ENCODE assay signal across 31 mouse cellular contexts in the genomic region with DNA sequence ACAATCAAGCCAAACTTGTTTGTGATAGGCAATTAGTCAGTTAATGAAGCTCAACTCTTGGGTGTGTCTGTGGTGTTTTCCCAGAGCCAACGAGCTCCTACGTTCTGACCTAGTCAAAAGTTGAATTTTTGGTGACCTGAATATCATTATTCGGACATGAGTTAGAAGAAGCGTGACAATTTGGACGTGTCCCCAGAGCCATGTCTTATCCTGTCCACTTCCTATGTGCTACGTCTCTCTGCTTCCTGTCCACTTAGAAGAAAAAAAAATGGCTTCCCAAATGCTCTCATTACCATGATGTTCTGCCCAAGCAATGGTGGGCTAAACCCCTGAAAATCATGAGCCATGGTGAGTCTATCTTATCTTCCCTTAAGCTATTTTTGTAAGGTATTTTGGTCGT.
"Had no signal": no experiment of that assay in that cellular context is flagged by ENCODE, and none has a peak within 500 bp of the region (broad histone marks: within the 10 kb centered on the region; RNA-seq: fewer than 3 reads in every experiment).

No protein-coding gene starts in this region.

- H3K4me3 ChIP-seq: heart, embryonic 12.5 days; heart, embryonic 13.5 days; heart, embryonic 15.5 days; hindbrain, embryonic 10.5 days; hindbrain, embryonic 12.5 days; hindbrain, embryonic 13.5 days; hindbrain, embryonic 15.5 days; intestine, embryonic 15.5 days; kidney, embryonic 15.5 days; layer of hippocampus, adult 2 months; left cerebral cortex, adult 2 months had no signal

- H3K4me1 ChIP-seq: hindbrain, embryonic 10.5 days; hindbrain, embryonic 12.5 days; hindbrain, embryonic 15.5 days had no signal

- H3K9ac ChIP-seq: heart, embryonic 12.5 days; heart, embryonic 13.5 days; heart, embryonic 15.5 days; hindbrain, embryonic 12.5 days; hindbrain, embryonic 13.5 days; hindbrain, embryonic 14.5 days; hindbrain, embryonic 15.5 days; intestine, embryonic 15.5 days; kidney, embryonic 15.5 days had no signal

- H3K4me2 ChIP-seq: heart, embryonic 11.5 days; heart, embryonic 12.5 days; heart, embryonic 13.5 days; heart, embryonic 15.5 days; hindbrain, embryonic 12.5 days; hindbrain, embryonic 13.5 days; hindbrain, embryonic 14.5 days; hindbrain, embryonic 15.5 days; intestine, embryonic 15.5 days; kidney, embryonic 15.5 days had no signal

- H3K27ac ChIP-seq: heart, embryonic 15.5 days; hindbrain, embryonic 10.5 days; hindbrain, embryonic 12.5 days; hindbrain, embryonic 13.5 days; hindbrain, embryonic 14.5 days; hindbrain, embryonic 15.5 days; hindbrain, postnatal 0 days; intestine, embryonic 15.5 days; kidney, embryonic 15.5 days; kidney, postnatal 0 days; layer of hippocampus, adult 2 months; left cerebral cortex, adult 2 months had no signal

- H3K36me3 ChIP-seq: heart, embryonic 15.5 days; hindbrain, embryonic 10.5 days; hindbrain, embryonic 12.5 days; hindbrain, embryonic 13.5 days; hindbrain, embryonic 15.5 days; intestine, embryonic 15.5 days; kidney, embryonic 15.5 days had no signal

- DNase-seq: heart, postnatal 10 days; heart, postnatal 14 days; heart, postnatal 36 days; heart, postnatal 4 days; kidney, adult 11 months; kidney, adult 18-20 months; kidney, adult 2 months; kidney, adult 8-10 months; kidney, adult 9 months; kidney, postnatal 10 days; kidney, postnatal 14 days; kidney, postnatal 25 days; kidney, postnatal 36 days; kidney, postnatal 4 days; layer of hippocampus, adult 9-11 months; layer of hippocampus, postnatal 36 days had no signal

- H3K27me3 ChIP-seq: heart, embryonic 12.5 days; heart, embryonic 13.5 days; heart, embryonic 15.5 days; hindbrain, embryonic 12.5 days; hindbrain, embryonic 13.5 days; hindbrain, embryonic 15.5 days; intestine, embryonic 15.5 days; kidney, embryonic 15.5 days had no signal

- H3K9me3 ChIP-seq: heart, embryonic 15.5 days; hindbrain, embryonic 15.5 days; intestine, embryonic 15.5 days had no signal
